Mouse (Mus musculus) CD4-positive helper T cell, adult 2 months (primary cell): ENCODE results near the gene Fam49a.

Experiments used
- DNase-seq: peaks from one replicate; pipeline ENCODE4 v3.0.0-alpha.2; 2012; ENCODE audit warnings: low read depth, missing footprints, low spot score

The Fam49a gene

DNA sequence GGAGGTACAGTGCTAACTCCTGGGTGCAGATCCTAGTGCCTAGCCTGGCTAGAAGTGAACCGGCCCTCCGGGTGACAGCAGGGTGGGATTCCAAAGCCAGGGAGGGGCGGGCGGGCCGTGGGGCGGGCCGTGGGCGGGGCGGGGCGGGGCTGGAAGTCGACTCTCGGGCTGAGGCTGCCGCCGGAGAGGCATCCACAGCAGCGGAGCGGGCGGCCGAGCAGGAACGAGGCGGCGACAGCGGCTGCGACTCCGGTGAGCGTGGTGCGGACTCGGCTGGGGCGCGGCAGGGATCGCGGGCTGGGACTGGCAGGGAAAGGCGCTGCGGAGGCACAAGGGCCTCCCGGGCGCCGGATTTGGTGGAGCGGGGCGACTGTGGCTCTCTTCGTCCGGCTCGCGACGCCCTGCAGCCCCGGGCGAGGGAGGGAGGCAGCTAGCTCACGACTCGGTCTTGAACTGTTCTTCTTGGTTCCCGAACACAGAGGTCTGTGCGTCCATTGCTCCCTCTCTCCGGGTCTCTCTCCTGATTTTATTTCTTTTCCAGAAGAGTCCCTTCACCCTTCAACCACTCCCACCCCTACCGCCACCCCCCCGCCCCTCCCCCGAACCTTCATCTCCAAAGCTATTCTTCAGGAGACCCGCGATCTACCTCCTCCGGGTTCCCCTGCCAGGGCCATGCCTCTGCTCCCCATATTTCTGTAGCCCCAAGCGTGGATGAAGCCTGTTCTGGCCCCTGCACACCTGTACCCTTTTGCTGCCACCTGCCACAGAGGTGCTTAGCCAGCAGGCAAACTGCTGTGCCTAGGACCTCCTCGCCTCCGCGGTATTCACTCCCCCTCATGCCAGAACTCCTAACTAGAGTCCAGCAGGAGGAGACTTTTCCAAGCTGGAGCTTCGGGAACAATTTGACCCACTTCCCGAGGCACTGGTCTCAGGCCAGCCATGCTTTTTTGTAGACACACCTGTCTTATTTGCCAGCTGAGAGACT is at the start of gene Fam49a:
Fam49a (plus strand) TSS at position 153 of the 985 bp plus-strand sequence.
- DNase-seq = peak; percentile 64

DNA sequence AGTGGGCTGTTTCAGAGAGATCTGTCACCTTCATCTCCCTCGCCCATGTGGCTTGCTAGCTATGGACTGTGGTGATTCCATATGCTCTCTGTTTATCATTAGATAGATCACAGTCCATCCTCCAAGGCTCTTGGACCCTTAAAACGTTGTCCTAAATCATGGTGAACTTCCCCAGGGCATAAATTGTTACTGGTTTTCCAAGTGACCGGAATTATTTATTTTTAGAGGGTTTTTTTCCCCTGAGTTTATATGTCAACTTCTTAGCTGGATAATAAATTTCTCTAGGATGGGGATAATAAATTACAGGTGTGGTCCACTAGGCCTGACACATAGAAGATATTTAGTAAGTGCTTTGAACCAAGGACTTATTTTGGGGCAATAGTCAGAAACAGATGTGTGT is 48.4 kb upstream of the Fam49a start:
- no peak for DNase-seq

- no peak for DNase-seq
Observed at GRCm38 (mm10) chr12:12218947-12219346, 43.0 kb upstream of the Fam49a start.

DNA sequence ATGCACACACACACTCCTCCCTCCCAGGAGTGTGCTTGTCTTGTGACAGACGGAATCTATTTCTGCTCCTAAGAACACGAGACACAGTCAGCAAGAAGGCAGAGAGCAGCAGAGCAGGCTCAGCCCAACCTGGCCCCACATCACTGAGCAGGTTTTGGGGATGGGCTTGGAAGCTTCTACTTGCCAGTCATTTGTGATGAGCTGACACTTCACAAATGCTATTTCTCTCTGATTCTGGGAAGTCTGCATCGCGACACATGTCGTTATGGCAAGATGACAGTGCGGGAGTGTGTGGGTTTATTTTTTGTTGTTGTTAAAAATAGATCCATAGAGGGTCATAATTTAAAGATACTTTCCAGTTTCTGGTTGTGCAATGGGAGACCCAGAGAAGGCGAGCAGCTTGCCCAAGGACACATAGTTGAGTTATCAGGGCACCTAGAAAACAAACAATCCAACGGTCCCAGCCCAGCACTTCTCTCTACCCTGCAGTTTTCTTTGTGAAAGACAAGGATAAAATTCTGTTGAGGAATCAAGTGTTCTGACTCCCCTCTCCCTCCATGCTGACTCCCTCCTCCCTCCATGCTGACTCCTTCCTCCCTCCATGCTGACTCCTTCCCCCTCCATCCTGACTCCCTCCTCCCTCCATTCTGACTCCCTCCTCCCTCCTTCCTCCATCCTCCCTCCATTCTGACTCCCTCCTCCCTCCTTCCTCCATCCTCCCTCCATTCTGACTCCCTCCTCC is 41.0 kb upstream of the Fam49a start:
- DNase-seq = no peak

DNA sequence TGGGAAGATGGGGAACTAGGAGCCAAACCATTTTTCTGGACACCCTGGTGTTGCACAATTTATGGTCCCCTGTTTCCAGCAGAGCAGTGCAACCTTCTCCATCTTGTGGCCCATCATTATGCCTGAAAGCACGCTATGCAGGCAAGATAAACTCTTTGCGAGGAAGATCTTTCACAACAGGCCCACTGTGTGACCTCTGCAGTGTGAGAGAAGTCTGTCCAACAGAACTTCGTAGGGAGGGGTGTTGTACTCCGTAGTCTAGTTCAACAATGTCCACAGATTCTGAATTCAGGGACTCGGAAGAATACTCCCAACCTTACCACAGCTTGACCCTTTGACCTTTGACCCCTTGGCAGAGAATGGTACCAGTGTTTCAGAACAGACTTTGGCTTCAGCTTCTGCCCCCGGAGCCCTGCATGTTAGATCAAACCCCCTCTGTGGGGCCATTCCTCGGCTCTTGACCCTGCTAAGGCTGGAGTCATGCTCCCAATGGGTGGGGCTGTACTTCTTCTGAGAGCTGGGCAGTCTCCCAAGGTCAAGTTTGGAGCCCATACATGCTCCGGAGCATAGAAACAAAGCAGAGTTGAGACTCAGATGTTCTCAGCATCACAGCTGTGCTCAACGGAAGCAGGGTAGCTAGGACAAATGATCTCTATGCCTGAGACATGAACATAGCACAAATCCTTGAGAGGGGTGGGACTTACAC is 39.2 kb upstream of the Fam49a start:
- DNase-seq = no peak

DNA sequence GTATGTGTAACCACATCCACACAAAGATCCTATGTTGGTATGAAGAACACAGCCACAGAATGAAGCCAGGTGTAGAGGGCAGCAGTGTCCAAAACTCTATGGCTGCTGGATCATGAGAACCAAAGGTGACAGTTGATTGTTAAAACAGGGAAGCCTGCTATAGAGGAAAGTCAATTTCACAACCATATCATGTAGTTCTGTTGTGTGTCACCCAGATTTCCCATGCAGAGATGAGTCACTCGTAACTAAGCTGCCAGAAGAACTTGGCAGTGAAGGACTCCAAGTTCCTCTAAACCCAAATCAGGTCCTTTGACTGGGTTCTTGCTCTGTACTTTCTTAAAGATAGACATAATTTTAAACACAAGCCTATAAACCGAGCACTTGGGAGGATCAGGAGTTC is 38.6 kb upstream of the Fam49a start:
- no peak for DNase-seq

- no peak for DNase-seq
Observed at GRCm38 (mm10) chr12:12225706-12226105, 36.2 kb upstream of the Fam49a start.

DNA sequence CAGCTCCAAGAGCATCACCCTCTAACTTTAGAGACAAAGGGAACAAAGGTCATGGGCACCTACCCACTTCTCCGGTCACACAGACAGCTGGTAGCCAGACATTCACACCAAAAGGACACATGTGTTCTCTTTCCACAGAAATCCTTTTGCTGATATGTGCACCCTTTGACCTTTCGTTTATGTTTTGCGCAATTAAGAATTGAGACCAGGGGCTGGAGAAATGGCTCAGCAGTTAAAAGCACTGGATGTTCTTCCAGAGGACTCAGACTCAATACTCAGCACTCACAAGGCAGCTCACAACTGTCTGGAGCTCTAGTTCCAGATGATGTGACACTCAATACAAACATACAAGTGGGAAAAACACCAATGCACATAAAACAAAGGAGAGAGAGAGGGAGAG is 34.3 kb upstream of the Fam49a start:
- DNase-seq = no peak

DNA sequence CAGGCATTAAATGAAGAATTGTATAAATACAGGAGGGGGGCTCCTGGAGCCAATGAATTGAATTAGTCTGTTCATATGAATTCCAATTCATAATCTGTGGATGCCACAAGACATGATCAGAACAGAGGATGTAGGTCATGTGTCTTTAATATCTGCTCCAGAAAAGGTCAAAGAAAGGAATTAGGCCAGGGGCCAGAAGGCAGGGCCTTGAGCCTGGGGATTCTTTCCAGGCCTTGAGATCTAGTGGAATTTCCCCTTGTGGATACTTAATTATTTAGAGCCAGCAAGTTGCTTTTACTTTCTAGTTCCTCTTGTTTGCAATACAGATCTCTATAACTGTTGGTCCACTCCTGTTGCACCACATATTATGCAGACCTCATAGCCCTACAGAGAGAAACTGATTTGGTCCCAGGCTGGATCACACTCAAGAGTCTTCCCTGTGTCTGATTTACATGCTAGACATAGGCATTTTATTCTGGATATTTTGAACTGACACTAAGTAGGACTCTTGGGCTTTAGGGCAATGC is 31.8 kb upstream of the Fam49a start:
- DNase-seq = no peak

DNA sequence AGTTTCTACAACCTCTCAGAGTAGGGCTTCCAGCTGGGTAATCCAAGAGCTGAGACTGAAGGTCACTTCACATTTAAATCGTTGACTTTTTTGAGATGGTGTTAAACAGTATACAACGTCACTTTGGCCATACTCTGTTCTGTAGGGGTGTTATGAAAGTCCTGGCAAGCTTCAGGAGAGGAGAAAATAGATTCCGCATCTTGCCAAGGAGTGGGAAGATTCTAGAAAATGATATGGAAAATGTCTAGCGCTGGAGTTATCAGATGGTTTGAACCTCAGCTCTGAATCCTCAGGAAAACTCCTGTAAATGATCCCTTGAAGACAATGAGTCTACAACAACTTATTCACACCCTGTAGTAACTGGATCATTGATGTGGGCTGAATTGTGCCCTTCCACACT is 29.8 kb upstream of the Fam49a start:
- no peak for DNase-seq

GRCm38 (mm10) chr12:12236978-12237377 is 25.0 kb upstream of the Fam49a start:
- DNase-seq = no peak

GRCm38 (mm10) chr12:12239502-12239901 is 22.4 kb upstream of the Fam49a start:
- no peak for DNase-seq

DNA sequence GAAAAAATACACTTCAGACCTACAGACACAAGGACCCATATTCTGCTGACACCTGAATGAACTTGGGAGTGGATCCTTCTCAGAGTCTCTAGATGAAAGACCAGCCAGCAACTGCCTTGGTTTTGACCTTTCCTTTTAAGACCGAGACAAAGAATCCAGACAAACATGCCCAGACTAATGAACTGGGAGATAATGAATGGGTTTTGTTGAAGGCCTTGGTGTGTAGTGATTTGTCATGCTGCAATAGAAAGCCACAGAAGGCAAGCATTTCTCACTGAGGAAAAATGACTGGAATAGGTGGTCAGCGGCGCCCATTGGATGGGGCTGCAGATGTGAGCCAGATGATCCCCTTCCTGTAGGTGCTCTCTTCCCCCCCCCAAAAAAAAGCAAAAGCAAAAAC is 18.8 kb upstream of the Fam49a start:
- DNase-seq = no peak

DNA sequence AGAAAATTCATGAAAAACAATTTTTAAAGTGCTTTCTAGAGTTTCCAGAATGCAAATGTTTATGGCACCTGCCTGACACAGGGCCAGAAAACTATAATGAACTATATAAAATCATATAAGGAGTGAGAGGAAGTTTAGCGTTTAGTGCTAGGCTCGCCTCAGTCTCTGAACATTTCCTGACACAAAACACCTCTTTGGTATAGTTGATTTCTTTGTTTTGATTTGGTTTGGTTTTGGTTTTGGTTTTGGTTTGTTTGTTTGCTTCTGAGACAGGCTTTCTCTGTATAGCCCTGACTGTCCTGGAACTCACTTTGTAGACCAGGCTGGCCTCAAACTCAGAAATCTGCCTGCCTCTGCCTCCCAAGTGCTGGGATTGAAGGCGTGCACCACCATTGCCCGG is 14.9 kb upstream of the Fam49a start:
- peak; percentile 65 for DNase-seq

- DNase-seq = no peak
Observed at GRCm38 (mm10) chr12:12249521-12249920, 12.4 kb upstream of the Fam49a start.

DNA sequence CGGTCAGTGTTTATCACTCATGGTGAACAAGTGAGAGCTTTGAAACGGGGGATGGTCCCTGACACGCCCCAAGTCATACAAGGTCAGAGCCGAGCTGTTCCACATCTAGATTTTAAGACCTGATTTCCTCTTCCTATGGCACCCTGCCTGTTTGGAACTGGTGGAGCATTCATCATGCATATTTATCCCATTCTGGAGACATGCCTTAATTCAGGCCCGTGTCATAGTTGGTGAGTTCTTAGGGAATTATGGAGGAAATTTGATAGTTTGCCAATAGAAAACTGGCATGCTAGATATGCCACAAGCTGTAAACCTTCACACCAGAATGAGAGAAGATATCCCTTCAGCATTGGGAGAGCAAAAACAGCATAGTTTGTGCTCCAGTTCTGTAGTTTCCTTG is 8.4 kb upstream of the Fam49a start:
- DNase-seq = no peak

DNA sequence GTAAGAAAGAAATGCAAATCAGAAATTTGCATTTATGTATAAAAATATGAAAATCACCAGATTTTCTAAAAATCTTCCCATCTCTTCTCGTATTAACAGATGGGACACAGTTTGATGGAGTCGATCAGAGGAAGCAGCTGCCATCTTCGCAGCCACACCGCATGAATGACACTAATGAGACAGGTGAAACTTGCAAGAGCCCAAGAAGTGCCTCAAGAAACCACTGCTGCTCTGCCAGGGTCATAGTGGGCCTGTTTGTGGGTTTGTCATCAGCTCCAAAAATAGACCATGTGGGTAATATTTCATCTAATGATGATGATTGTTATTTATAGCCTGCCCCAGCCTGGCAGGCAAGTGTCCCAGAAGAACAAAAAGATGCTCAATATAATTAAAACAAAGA is 7.8 kb upstream of the Fam49a start:
- DNase-seq = no peak

GRCm38 (mm10) chr12:12260979-12261960 is 669 bp upstream of the Fam49a start:
- no peak for DNase-seq

GRCm38 (mm10) chr12:12263371-12263791 is 1.4 kb downstream of the Fam49a start:
- peak; percentile 52 for DNase-seq

DNA sequence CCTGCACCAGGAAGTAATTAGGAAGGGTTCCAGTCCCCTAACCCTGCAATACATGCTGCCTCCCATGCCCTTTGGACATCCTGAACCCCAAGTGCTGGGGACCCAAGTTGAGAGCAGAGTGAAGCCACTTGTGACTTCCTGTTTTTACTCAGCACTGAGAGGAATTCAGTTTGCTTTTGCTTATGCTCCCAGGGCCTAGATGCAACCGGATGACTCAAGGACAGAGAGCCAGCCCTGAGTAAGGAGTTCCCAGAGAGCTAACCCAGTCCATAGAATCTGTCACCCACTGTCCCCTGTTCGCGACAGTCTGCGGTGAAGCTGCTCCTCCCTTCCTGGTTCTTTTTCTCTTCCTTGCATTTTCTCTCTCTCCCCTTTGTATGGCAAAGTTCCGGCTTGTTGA is 2.2 kb downstream of the Fam49a start:
- DNase-seq = peak; percentile 50

- no peak for DNase-seq
Observed at GRCm38 (mm10) chr12:12266552-12266951, 4.6 kb downstream of the Fam49a start.
